Mouse (Mus musculus) thymus, postnatal 4 days (tissue): ENCODE data around the gene Igfbp6.

Experiments used
- DNase-seq: peaks from one replicate; pipeline ENCODE4 v3.0.0; 2021

Gene Igfbp6

DNA sequence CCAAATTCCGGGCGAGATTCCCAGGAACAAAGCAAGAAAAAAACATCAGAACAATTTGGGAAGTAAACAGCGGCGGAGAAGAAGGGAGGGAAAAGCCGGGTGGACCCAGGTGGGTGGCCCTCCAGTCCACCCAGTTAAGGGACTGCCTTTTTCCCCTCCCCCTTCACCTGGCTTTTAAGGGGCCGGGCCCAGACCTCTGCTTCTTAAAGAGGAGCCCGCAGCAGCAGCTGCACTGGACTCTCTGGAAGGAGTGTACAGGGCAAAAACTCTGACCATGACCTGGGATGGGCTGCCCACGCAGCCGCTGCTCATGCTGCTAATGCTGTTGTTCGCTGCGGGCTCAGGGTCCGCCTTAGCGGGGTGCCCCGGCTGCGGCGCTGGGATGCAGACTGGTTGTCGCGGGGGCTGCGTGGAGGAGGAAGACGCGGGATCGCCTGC lies at the start of gene Igfbp6:
Igfbp6 (plus strand) TSS at position 89 of the 438 bp plus-strand sequence.
- DNase-seq: no peak

DNA sequence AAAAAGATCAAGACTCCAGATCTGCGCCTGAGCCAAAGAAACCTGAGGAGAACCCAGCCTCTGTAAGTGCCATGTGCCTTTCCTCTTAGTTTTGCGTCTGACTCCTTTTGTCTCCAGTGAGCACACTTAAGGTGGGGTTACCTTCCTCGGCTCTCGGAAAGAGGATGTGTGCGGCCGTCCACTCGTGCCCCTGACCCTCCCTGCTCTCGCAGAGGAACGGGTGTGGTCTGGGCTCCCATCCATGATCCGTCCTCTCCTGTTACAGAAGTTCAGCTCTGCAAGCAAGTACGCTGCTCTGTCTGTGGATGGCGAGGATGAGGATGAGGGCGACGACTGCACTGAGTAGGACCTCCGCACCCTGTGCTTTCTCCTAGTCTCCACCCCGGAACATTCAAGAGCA lies 49.2 kb upstream of the Igfbp6 start:
- no peak for DNase-seq

GRCm38 (mm10) chr15:102097147-102097915 lies 46.8 kb upstream of the Igfbp6 start:
- no peak for DNase-seq

DNA sequence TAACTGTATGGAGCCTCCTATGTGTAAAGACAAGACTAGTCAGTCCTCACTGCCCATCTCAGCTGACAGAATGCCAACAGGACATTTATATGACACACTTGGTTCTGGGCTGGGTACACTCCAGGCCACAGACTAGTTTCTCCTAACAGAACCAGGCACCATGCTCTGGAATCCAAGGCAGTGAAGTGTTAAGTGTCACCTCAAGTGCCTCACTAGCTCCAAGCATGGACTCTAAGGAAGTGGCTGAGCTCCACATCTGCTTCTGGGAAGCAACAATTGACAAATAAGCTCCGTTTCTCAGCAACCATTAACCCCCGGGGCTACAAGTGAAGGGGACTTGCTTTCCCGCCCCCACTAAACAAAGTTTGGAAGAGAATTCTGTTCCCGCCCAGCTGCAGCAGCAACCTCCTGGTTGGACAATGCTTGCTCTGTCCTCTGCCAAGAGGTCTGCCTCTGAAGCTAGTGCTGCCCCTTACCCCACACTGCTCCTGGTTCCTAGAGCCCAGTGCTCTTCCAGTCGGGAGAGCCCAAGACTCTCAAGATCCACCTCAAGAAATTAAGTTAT lies 46.1 kb upstream of the Igfbp6 start:
- no peak for DNase-seq

- DNase-seq: no peak
Observed at GRCm38 (mm10) chr15:102099260-102099659, 44.9 kb upstream of the Igfbp6 start.

DNA sequence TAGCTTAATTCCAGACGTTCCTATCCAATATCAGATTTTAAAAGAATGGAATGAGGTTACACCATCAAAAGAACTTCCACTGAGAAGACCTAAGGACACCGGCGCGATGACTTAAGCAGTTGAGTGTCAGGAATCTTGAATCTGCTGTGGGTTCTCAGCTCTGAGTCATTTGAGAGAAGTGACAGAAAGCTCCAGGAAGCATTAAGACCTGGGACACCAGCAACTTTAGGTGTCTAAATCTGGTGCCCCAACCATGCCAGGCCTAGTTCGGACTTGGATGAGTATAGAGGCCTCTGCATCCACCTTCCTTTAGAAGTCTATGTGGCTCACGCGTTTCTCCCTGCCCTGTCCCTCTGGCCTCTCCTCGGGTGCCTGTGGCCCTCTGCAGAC lies 44.4 kb upstream of the Igfbp6 start:
- no peak for DNase-seq

GRCm38 (mm10) chr15:102100161-102100981 lies 43.8 kb upstream of the Igfbp6 start, which contains the start of gene Tns2:
Gene Tns2 (plus strand): TSS chr15:102100413.
- peak; percentile 85 for DNase-seq

DNA sequence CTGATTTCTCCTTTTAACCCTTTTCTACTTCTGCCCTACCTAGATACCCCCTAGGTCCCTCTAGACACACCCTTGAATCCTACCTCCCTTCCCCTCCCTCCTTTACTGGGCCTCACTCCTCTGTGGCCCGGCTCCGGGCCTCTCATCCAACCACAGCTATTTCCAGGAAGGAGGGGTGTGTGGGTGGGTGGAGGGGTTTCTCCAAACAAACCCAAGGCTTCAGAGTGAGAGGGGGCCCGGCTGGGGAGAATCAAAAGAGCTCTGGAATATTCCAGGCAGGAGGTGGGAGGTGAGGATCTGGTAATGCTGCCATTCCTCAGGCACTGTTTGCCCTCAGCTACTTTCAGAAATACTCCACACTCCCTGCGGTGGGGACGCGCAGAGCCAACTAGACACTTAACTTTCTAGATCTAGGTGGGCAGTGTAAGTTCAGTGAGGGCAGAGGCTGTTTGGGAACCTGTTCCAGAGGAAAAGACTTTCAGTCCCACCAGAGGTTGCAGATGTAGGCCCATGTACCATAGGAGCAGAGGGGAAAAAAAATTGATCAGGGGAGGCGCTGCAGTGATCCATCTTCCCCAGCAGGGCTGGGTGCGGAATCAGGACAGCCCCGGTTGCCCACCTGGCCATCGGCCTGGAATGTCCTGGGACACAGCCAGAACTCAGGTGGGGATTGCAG lies 43.0 kb upstream of the Igfbp6 start:
- no peak for DNase-seq

DNA sequence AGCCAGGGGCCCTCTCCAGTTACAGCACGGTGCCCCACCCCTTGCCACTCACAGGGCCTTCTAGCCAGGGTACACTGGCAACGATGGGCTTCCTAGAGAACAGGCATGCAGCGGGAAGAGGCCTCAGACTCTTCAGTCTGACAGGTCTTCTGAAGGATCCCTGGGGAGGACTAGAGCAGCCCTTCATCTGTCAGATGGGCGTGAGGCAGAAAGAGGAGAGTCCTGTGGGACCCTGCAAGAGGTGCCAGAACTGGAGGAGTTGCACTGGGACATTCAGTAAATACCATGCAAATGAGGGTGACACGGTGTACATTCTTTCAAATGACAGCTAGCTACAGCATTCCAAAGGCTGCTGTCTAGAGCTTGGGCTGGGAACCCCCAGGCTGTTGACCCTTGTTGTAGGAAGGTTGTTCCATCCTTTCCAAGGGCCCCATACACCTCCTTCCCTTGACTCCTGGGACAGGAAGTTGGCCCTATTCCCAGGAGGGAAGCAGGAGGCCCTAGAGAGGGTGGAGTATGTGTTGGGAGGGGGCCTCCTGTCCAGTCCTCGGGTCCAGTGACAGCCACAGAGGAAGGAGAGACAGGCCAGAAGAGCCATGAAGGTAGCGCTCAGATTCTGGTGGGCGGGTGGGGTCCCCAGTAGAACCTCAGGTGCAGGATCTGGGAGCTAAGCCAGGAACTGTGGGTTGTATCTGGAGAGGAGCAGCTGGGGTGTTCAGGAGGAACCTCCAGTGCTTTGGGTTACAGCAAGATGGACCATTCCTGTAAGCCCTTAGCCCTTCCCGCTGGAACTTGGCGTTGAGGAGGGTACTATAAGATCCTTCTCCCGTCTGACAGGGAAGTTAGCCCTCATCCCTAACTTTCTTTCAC lies 42.3 kb upstream of the Igfbp6 start:
- DNase-seq: no peak

- DNase-seq: no peak
Observed at GRCm38 (mm10) chr15:102102548-102103121, 41.5 kb upstream of the Igfbp6 start.

DNA sequence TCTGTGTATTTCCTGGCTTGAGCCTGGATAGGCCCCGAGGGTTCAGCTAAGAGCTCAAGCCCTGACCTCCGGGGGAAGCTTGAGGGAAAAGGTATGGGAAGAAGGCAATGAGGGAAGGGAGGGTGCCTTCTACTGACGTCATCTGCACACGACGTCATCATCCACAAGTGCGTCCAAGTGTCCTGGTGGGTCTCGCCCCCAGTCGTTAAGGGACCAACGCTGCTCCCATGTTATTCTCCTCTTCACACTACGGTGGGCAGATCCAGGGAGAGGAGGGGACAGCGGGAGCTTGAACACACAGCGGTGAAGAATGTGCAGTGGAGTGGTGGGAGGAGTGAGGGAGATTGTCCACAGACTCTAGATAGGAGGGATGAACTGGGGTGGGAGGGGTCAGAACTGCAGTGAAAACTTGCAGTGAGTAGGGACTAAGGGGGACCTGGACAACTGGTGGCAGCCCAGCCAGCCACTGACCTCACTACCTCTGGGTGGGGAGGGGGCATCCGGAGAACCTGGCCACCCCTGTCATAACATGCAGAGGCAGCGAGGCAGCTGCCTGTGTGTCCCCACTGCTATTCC lies 40.7 kb upstream of the Igfbp6 start:
- DNase-seq: no peak

DNA sequence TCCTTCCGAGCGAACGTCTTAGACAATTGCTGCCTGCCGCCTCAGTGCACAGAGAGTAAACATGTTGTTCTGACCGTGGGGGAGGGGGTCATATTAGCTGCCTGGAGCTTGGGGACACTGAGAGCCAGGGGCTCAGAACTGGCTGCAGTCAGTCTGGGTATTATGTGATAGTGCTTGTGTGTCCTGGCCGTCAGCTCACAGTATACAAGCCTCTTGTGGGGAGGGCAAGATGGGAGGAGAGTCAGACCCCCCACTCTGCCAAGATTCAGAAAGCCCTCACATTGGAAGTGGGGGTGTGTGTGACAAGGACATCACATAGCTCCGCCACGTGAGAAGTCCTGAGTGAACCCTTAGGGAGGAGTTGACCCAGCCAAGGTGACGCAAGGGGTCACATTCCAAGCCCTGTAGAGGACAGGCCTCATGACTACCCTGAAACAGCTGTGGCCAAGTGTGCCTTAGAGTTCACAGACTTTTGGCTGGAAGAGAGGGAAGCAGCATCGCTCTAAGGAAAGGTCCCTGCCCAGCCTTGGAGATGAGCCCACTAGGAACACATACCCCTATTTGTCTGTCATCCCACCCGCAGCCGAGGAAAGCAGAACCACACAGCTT lies 40.1 kb upstream of the Igfbp6 start:
- DNase-seq: no peak

DNA sequence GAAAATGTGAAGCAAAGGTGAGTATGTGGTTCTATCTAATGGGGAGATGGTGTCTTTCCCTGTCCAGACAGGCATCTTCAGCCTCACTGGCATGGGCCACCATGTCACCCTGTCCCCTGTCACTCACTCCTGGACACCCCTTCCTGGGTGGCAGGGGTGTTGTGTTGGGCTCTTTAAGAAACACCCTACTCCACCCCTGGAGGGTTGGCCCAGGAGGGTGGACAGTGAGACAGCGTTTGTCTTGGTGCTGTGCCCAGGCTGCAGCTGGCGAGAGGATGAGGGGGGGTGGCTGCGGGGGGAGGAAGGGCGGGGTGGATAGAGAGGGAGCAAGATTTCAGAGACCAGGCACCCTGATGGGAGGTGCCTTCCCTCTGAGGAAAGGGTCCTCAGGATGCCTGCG lies 38.8 kb upstream of the Igfbp6 start:
- no peak for DNase-seq

DNA sequence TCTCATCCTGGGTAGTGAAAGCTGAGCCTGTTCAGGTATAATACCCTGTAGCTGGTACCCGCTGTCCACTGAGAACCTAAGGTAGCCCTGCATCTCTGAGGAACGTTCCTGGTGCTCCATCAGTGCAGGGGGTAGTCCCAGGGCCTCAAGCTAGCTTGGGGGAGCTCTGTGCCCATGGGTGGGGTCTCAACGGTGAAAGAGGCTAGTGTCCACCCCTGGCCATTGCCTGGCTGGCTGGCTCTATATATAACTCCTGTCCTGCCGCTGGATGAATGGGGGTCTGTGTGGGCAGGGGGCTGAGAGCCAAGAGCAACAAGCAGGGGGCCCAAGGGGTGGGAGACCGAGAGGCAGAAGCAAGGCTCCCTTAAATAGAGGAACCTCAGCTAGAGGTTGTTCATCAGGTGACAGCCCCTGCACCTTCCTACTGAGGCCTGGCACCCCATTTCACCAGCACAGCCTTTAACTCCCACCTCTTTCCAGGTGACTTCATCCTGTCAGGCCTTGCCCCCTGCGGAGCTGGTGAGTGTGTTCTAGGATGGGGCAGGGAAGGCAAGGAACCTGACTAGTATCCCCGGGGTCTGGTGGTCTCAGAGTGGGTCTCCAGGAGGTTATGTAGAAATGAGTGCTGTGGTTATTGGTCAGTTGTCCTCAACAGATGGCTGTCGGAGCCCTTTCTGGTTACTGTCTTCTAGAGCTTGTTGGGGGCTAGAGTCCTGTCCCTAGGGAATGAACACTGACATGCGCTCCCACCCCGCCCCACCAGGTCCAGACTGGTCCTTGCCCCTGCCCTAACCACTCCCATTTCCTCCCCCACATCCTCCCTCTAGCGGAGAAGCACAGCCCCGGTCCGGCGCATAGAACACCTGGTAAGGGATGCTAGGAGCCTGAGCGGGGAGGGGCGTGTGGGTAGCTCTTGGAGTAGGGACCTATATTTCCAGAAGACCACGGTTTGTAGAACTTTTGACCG lies 38.1 kb upstream of the Igfbp6 start:
- DNase-seq: peak; percentile 68

DNA sequence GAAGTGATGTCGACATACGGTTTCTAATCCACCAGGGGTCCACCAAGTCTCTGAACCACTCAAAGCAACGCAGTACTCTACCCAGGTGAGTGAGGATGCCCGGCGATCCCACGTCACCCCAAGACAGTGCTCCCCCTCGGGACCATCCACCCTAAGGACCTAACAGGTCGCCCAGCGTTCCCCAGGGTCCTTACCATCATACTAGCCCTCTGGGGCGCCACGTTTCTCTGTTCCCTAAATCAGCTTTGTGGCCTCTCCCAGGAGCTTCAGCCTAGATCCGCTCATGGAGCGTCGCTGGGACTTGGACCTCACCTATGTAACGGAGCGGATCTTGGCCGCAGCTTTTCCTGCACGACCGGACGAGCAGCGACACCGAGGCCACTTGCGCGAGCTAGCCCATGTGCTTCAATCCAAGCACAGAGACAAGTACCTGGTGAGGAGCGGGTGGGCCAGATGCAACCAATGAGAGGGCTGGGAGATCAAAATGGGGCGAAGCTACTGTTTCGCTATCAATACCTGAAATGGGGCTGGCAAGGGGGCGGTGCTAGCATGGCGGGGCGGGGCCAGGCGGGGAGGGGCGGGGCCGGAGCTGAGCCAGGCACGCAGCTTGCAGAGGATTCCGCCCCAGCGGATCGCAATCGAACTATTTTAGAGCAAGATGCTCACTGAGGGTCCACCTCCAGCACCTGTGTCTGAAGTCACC lies 37.3 kb upstream of the Igfbp6 start:
- peak; percentile 53 for DNase-seq

- DNase-seq: peak; percentile 88
Observed at GRCm38 (mm10) chr15:102107689-102108573, 36.2 kb upstream of the Igfbp6 start.

- peak; percentile 87 for DNase-seq
Observed at GRCm38 (mm10) chr15:102108651-102109525, 35.3 kb upstream of the Igfbp6 start.
